Mouse (Mus musculus) heart, postnatal 0 days (tissue): ENCODE data around the gene Rbms2. TPM values are rescaled to one million over a fixed set of nuclear protein-coding genes. Genes with fewer than 3 reads are reported as not detected.

Source experiments
- ATAC-seq: fragments of 200-750 bp; cut with Nextera tagmentation; 2 replicates; pipeline ENCODE4 v1.8.0; 2017; ENCODE audit warnings: low read depth, moderate number of reproducible peaks, moderate library complexity; ENCODE audit not compliant: insufficient read depth
- DNase-seq: peaks from one replicate; pipeline ENCODE4 v3.0.0-alpha.2; 2016; ENCODE audit warnings: low spot score
- H3K27ac ChIP-seq: fragments of 300-500 bp; sonication (generic); 2 replicates; pipeline ENCODE4 v1.5.1; 2014; ENCODE audit warnings: low read depth, mild to moderate bottlenecking
- H3K27me3 ChIP-seq: fragments of 300-500 bp; sonication (generic); 2 replicates; pipeline ENCODE4 v1.6.1; 2014; ENCODE audit warnings: low read length, mixed read lengths; ENCODE audit not compliant: control insufficient read depth, insufficient read depth
- H3K36me3 ChIP-seq: fragments of 300-500 bp; sonication (generic); replicated peaks from 2 replicates; pipeline ENCODE4 v1.6.1; 2014; ENCODE audit warnings: low read length, mixed read lengths; ENCODE audit not compliant: control insufficient read depth, insufficient read depth
- H3K4me1 ChIP-seq: fragments of 300-500 bp; sonication (generic); 2 replicates; pipeline ENCODE4 v1.6.1; 2014; ENCODE audit warnings: antibody characterized with exemption; ENCODE audit not compliant: control insufficient read depth, insufficient read depth
- H3K4me2 ChIP-seq: fragments of 300-500 bp; sonication (generic); 2 replicates; pipeline ENCODE4 v1.6.1; 2014; ENCODE audit warnings: low read depth, mild to moderate bottlenecking, low read length, moderate library complexity
- H3K4me3 ChIP-seq: fragments of 300-500 bp; sonication (generic); 2 replicates; pipeline ENCODE4 v1.5.1; 2014; ENCODE audit warnings: low read depth, low read length
- H3K9ac ChIP-seq: fragments of 300-500 bp; sonication (generic); replicated peaks from 2 replicates; pipeline ENCODE4 v1.6.1; 2014; ENCODE audit warnings: low read depth, low read length, mixed read lengths
- H3K9me3 ChIP-seq: fragments of 300-500 bp; sonication (generic); replicated peaks from 2 replicates; pipeline ENCODE4 v1.6.1; 2016; ENCODE audit warnings: low read length; ENCODE audit not compliant: control insufficient read depth
- CTCF ChIP-seq: IDR thresholded peaks from 2 replicates; pipeline ENCODE4 v1.5.1; 2016; ENCODE audit warnings: antibody characterized with exemption, control low read depth, low read depth
- EP300 ChIP-seq: IDR thresholded peaks from 2 replicates; pipeline ENCODE4 v1.6.1; 2016; ENCODE audit warnings: antibody characterized with exemption, low read depth
- WGBS: fragments of 180-500 bp; shearing (Covaris S2); extraction: QIAGEN DNeasy Blood & Tissue Kit; methylation state at CpG from one replicate; pipeline ENCODE4 v1.1.7; 2014; 5-methylcytosine and 5-hydroxymethylcytosine counted together
- polyA plus RNA-seq: library from polyadenylated mRNA; unstranded; fragments of >200 nt; fragmentation: Nextera tagmentation; extraction: Ambion mirVana; gene quantifications from 2 replicates; pipeline ENCODE4 v1.2.1, GENCODE M21; 2015
- total RNA-seq: library from RNA; depleted of rRNA; stranded (reverse); fragments of >200 nt; gene quantifications from 2 replicates; pipeline ENCODE4 v1.2.3, GENCODE M21; 2014; ENCODE audit warnings: low replicate concordance; rRNA removed

Rbms2 gene
- 41.9 and 59.4 TPM in 2 replicates for total RNA-seq
- polyA plus RNA-seq: 29.0 and 29.9 TPM in 2 replicates

GRCm38 (mm10) chr10:128179989-128180388 is at the start of gene Rbms2:
Gene Rbms2 (minus strand): TSS chr10:128180297.
- H3K27me3 ChIP-seq: no peaks in the 10 kb centered on the region
- peak within 1 kb of the TSS; percentile 62 for H3K4me2 ChIP-seq
- H3K4me3 ChIP-seq: peak within 1 kb of the TSS; percentile 46
- peak within 1 kb of the TSS; percentile 87 for H3K27ac ChIP-seq
- DNase-seq (peak; percentile 70), ATAC-seq (peak; percentile 54; the same call in 1 of the 2 replicates)
- peak within 1 kb of the TSS; percentile 49 for H3K9ac ChIP-seq
- H3K4me1 ChIP-seq: peaks cover 6% of the 10 kb centered on the region; the same call in 1 of the 2 replicates
- H3K9me3 ChIP-seq: no peaks in the 10 kb centered on the region
- H3K36me3 ChIP-seq: no peaks in the 10 kb centered on the region
- WGBS: 1% methylated on average over 6 of the region's 6 CpGs
- TF ChIP-seq EP300 (no peak; the same call in 1 of the 2 replicates), CTCF (no peak)

- H3K9ac ChIP-seq: no peak overlapping the region
Measured at GRCm38 (mm10) chr10:128228009-128228408, 47.9 kb upstream of the Rbms2 start.

GRCm38 (mm10) chr10:128227592-128227991 is 47.5 kb upstream of the Rbms2 start:
- Histone ChIP-seq H3K4me3 (no peak overlapping the region), H3K27me3 (no peaks in the 10 kb centered on the region), H3K4me2 (no peak overlapping the region), H3K4me1 (peaks cover 5% of the 10 kb centered on the region; the same call in 1 of the 2 replicates), H3K9ac (no peak overlapping the region), H3K9me3 (no peaks in the 10 kb centered on the region), H3K27ac (no peak overlapping the region), H3K36me3 (no peaks in the 10 kb centered on the region)
- DNase-seq: no peak
- TF ChIP-seq EP300: no peak
- no peak for TF ChIP-seq CTCF
- no peak for ATAC-seq
- WGBS: 61% methylated on average over 9 of the region's 9 CpGs

More at GRCm38 (mm10) chr10:128228009-128228408, 47.9 kb upstream of the Rbms2 start:
- Histone ChIP-seq H3K27me3 (no peaks in the 10 kb centered on the region), H3K27ac (no peak overlapping the region), H3K36me3 (no peaks in the 10 kb centered on the region), H3K9me3 (no peaks in the 10 kb centered on the region), H3K4me3 (no peak overlapping the region), H3K4me2 (no peak overlapping the region), H3K4me1 (peaks cover 5% of the 10 kb centered on the region; the same call in 1 of the 2 replicates)
- ATAC-seq (no peak), DNase-seq (no peak)
- no peak for TF ChIP-seq EP300
- TF ChIP-seq CTCF: no peak
- WGBS: 89% methylated on average over 8 of the region's 8 CpGs

- Histone ChIP-seq H3K27ac (no peak within 1 kb of the TSS), H3K27me3 (no peaks in the 10 kb centered on the region), H3K36me3 (no peaks in the 10 kb centered on the region), H3K4me1 (no peaks in the 10 kb centered on the region), H3K9ac (no peak within 1 kb of the TSS), H3K4me3 (no peak within 1 kb of the TSS), H3K9me3 (no peaks in the 10 kb centered on the region), H3K4me2 (no peak within 1 kb of the TSS)
- WGBS: 62% methylated on average over 4 of the region's 4 CpGs
- no peak for ATAC-seq
- DNase-seq: no peak
- TF ChIP-seq EP300 (no peak), CTCF (no peak)
Measured at GRCm38 (mm10) chr10:128225538-128225937, 45.4 kb upstream of the Rbms2 start, which contains the start of gene Mip. Gene Mip (plus strand): TSS chr10:128225838.

GRCm38 (mm10) chr10:128225064-128225463 is 45.0 kb upstream of the Rbms2 start:
- ATAC-seq (no peak), DNase-seq (no peak)
- H3K4me1 ChIP-seq: no peaks in the 10 kb centered on the region
- H3K27ac ChIP-seq: no peak overlapping the region
- no peaks in the 10 kb centered on the region for H3K27me3 ChIP-seq
- TF ChIP-seq EP300 (no peak), CTCF (no peak)
- 47% methylated on average over 5 of the region's 5 CpGs for WGBS
- H3K4me3 ChIP-seq: no peak overlapping the region
- H3K9me3 ChIP-seq: no peaks in the 10 kb centered on the region
- H3K36me3 ChIP-seq: no peaks in the 10 kb centered on the region
- no peak overlapping the region for H3K9ac ChIP-seq
- no peak overlapping the region for H3K4me2 ChIP-seq
